Mouse (Mus musculus) forebrain, embryonic 12.5 days (tissue): ENCODE data around the gene Kif5a. TPM values are rescaled to one million over a fixed set of nuclear protein-coding genes. Genes with fewer than 3 reads are reported as not detected.
A peak's percentile ranks its signal among the peaks of the same experiment; 100 is the strongest.

ENCODE experiments used
- ATAC-seq: fragments of 200-750 bp; cut with Nextera tagmentation; 2 replicates; pipeline ENCODE4 v1.8.0; 2017; ENCODE audit warnings: moderate TSS enrichment; ENCODE audit not compliant: low FRiP score
- H3K27ac ChIP-seq: fragments of 300-500 bp; sonication (generic); 2 replicates; pipeline ENCODE4 v1.5.1; 2016; ENCODE audit warnings: mild to moderate bottlenecking
- H3K27me3 ChIP-seq: fragments of 300-500 bp; sonication (generic); 2 replicates; pipeline ENCODE4 v1.6.1; 2016; ENCODE audit warnings: mild to moderate bottlenecking
- H3K36me3 ChIP-seq: fragments of 300-500 bp; sonication (generic); replicated peaks from 2 replicates; pipeline ENCODE4 v1.6.1; 2016; ENCODE audit warnings: mild to moderate bottlenecking
- H3K4me1 ChIP-seq: fragments of 300-500 bp; sonication (generic); 2 replicates; pipeline ENCODE4 v1.6.1; 2016
- H3K4me2 ChIP-seq: fragments of 300-500 bp; sonication (generic); 2 replicates; pipeline ENCODE4 v1.6.1; 2016; ENCODE audit warnings: mild to moderate bottlenecking, moderate library complexity
- H3K4me3 ChIP-seq: fragments of 300-500 bp; sonication (generic); replicated peaks from 2 replicates; pipeline ENCODE4 v1.5.1; 2016; ENCODE audit warnings: mild to moderate bottlenecking
- H3K9ac ChIP-seq: fragments of 300-500 bp; sonication (generic); 2 replicates; pipeline ENCODE4 v1.6.1; 2016; ENCODE audit warnings: mild to moderate bottlenecking
- H3K9me3 ChIP-seq: fragments of 300-500 bp; sonication (generic); 2 replicates; pipeline ENCODE4 v1.6.1; 2016
- WGBS: fragments of 180-500 bp; shearing (Covaris S2); methylation state at CpG from one replicate; pipeline ENCODE4 v1.1.7; 2016; 5-methylcytosine and 5-hydroxymethylcytosine counted together
- polyA plus RNA-seq: library from polyadenylated mRNA; unstranded; fragments of >200 nt; fragmentation: Nextera tagmentation; extraction: Ambion mirVana; gene quantifications from 2 replicates; pipeline ENCODE4 v1.2.1, GENCODE M21; 2016

Kif5a gene
- polyA plus RNA-seq, 1 experiment from 2014 or later = 44.1 TPM

GRCm38 (mm10) chr10:127191191-127192056 lies 71.7 kb downstream of the Kif5a start:
- H3K27ac ChIP-seq = 0 out of 2 replicates have a peak overlapping the region, but pooled peaks have one; percentile 88
- no peak for ATAC-seq
- no peak overlapping the region for H3K4me2 ChIP-seq
- no peak overlapping the region for H3K9ac ChIP-seq
- H3K27me3 ChIP-seq = no peaks in the 10 kb centered on the region
- H3K36me3 ChIP-seq = peaks cover 26% of the 10 kb centered on the region
- peaks cover 59% of the 10 kb centered on the region for H3K4me1 ChIP-seq
- WGBS = 81% methylated on average over 19 of the region's 19 CpGs
- 0 out of 2 replicates have a peak, but pooled peaks cover 3% of the 10 kb centered on the region for H3K9me3 ChIP-seq
- H3K4me3 ChIP-seq = no peak overlapping the region

DNA sequence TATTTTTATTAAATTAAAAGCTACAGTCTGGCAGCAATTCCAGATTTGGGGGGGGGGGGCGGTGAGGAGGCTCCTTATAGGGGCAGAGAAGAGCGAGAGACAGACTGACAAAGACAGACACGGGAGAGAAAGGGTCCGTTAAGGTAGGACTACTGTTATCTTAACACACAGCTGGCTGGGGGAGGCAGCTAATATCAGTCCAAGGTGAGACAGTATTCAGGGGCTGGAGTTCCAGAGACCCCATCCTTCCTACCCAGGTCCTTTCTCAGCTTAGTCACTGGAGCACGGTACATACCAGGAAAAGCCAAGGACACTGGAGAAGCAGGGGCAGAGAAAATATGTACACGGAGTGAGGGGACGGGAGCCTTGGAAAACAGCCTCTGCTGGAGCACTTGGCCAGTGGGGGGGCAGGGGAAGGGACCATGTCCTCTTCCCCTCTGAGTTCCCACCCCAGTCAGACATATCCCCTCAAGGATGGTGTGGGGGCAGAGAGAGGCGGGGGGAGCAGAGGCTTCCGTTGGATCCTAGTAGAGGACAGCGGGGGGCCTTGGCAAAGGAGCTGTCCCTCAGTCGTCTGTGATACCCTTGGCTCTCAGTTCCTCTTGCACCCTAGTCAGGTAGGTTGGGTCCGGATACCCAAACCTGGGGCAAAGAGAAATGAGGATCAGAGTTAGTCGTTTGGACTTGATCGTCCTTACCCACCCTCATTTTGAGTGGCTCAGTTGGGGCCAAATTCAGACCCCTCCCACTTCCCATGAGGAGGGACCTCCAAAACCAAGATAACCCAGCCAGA lies 72.6 kb downstream of the Kif5a start:
- 33% methylated on average over 14 of the region's 14 CpGs for WGBS
- H3K36me3 ChIP-seq = peaks cover 27% of the 10 kb centered on the region
- H3K4me1 ChIP-seq = peaks cover 55% of the 10 kb centered on the region
- H3K4me2 ChIP-seq = peak overlapping the region; percentile 99
- H3K27ac ChIP-seq = peak overlapping the region; percentile 88
- H3K4me3 ChIP-seq = peak overlapping the region; percentile 72
- no peaks in the 10 kb centered on the region for H3K27me3 ChIP-seq
- peak overlapping the region; percentile 94; the same call in 1 of the 2 replicates for H3K9ac ChIP-seq
- ATAC-seq = no peak
- H3K9me3 ChIP-seq = 0 out of 2 replicates have a peak, but pooled peaks cover 3% of the 10 kb centered on the region

GRCm38 (mm10) chr10:127189651-127190381 lies 73.3 kb downstream of the Kif5a start, which contains the start of gene Arhgef25:
TSS of gene Arhgef25 (minus strand) at chr10:127190083.
- H3K27me3 ChIP-seq = no peaks in the 10 kb centered on the region
- peak within 1 kb of the TSS; percentile 99 for H3K4me2 ChIP-seq
- peak within 1 kb of the TSS; percentile 88 for H3K27ac ChIP-seq
- H3K4me1 ChIP-seq = peaks cover 55% of the 10 kb centered on the region
- peaks cover 27% of the 10 kb centered on the region for H3K36me3 ChIP-seq
- H3K4me3 ChIP-seq = peak within 1 kb of the TSS; percentile 72
- ATAC-seq = no peak
- 1% methylated on average over 35 of the region's 35 CpGs for WGBS
- H3K9me3 ChIP-seq = 0 out of 2 replicates have a peak, but pooled peaks cover 3% of the 10 kb centered on the region
- peak within 1 kb of the TSS; percentile 94 for H3K9ac ChIP-seq

GRCm38 (mm10) chr10:127189116-127189650 lies 74.0 kb downstream of the Kif5a start:
- no peaks in the 10 kb centered on the region for H3K27me3 ChIP-seq
- peak overlapping the region; percentile 88 for H3K27ac ChIP-seq
- ATAC-seq = peak; percentile 40
- peaks cover 55% of the 10 kb centered on the region for H3K4me1 ChIP-seq
- H3K4me3 ChIP-seq = peak overlapping the region; percentile 72
- H3K4me2 ChIP-seq = peak overlapping the region; percentile 99
- 0 out of 2 replicates have a peak, but pooled peaks cover 3% of the 10 kb centered on the region for H3K9me3 ChIP-seq
- peak overlapping the region; percentile 94 for H3K9ac ChIP-seq
- H3K36me3 ChIP-seq = peaks cover 27% of the 10 kb centered on the region
- under 1% methylated on average over 26 of the region's 26 CpGs for WGBS

GRCm38 (mm10) chr10:127188465-127189115 lies 74.6 kb downstream of the Kif5a start:
- H3K36me3 ChIP-seq = peaks cover 27% of the 10 kb centered on the region
- WGBS = 0% methylated on average over 26 of the region's 46 CpGs
- H3K9me3 ChIP-seq = 0 out of 2 replicates have a peak, but pooled peaks cover 3% of the 10 kb centered on the region
- H3K27ac ChIP-seq = peak overlapping the region; percentile 88
- peak overlapping the region; percentile 72 for H3K4me3 ChIP-seq
- ATAC-seq = peak; percentile 86
- H3K4me1 ChIP-seq = peaks cover 60% of the 10 kb centered on the region
- H3K27me3 ChIP-seq = peaks cover 4% of the 10 kb centered on the region; the same call in 1 of the 2 replicates
- peak overlapping the region; percentile 99 for H3K4me2 ChIP-seq
- peak overlapping the region; percentile 94 for H3K9ac ChIP-seq

GRCm38 (mm10) chr10:127188079-127188453 lies 75.1 kb downstream of the Kif5a start:
- Histone ChIP-seq H3K27ac (peak overlapping the region; percentile 88), H3K9ac (peak overlapping the region; percentile 94), H3K4me2 (peak overlapping the region; percentile 99), H3K4me1 (peaks cover 59% of the 10 kb centered on the region), H3K36me3 (peaks cover 26% of the 10 kb centered on the region), H3K4me3 (peak overlapping the region; percentile 72), H3K9me3 (0 out of 2 replicates have a peak, but pooled peaks cover 3% of the 10 kb centered on the region), H3K27me3 (peaks cover 9% of the 10 kb centered on the region; the same call in 1 of the 2 replicates)
- peak; percentile 15; the same call in 1 of the 2 replicates for ATAC-seq
- 1% methylated on average over 18 of the region's 21 CpGs for WGBS

GRCm38 (mm10) chr10:127187371-127188078 lies 75.6 kb downstream of the Kif5a start:
- ATAC-seq = peak; percentile 10; the same call in 1 of the 2 replicates
- peaks cover 13% of the 10 kb centered on the region; the same call in 1 of the 2 replicates for H3K27me3 ChIP-seq
- peak overlapping the region; percentile 94; the same call in 1 of the 2 replicates for H3K9ac ChIP-seq
- H3K4me1 ChIP-seq = peaks cover 54% of the 10 kb centered on the region
- 0 out of 2 replicates have a peak, but pooled peaks cover 3% of the 10 kb centered on the region for H3K9me3 ChIP-seq
- H3K4me3 ChIP-seq = peak overlapping the region; percentile 72
- WGBS = 35% methylated on average over 10 of the region's 10 CpGs
- H3K27ac ChIP-seq = peak overlapping the region; percentile 88
- peak overlapping the region; percentile 99 for H3K4me2 ChIP-seq
- H3K36me3 ChIP-seq = peaks cover 25% of the 10 kb centered on the region

DNA sequence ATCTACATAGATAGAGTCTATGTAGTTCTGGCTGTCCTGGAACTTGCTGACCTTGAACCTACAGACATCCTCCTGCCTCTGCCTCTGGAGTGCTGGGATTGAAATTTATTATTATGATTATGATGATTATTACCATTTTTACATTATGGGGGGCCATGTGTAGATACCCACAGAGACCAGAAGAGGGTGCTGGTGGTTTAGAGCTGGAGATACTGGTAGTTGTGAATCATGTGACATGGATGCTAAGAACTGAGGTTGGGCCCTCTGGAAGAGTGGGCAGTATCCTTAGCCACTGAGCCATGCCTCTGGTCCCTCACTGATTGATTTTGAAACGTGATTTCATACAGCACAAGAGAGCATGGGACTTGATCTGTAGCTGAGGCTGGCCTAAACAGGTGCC lies 76.7 kb downstream of the Kif5a start:
- 73% methylated on average over 1 of the region's 1 CpGs for WGBS
- Histone ChIP-seq H3K4me2 (no peak overlapping the region), H3K9me3 (0 out of 2 replicates have a peak, but pooled peaks cover 3% of the 10 kb centered on the region), H3K4me1 (peaks cover 53% of the 10 kb centered on the region), H3K9ac (no peak overlapping the region), H3K27me3 (peaks cover 21% of the 10 kb centered on the region), H3K36me3 (peaks cover 19% of the 10 kb centered on the region), H3K4me3 (no peak overlapping the region), H3K27ac (no peak overlapping the region)
- no peak for ATAC-seq

DNA sequence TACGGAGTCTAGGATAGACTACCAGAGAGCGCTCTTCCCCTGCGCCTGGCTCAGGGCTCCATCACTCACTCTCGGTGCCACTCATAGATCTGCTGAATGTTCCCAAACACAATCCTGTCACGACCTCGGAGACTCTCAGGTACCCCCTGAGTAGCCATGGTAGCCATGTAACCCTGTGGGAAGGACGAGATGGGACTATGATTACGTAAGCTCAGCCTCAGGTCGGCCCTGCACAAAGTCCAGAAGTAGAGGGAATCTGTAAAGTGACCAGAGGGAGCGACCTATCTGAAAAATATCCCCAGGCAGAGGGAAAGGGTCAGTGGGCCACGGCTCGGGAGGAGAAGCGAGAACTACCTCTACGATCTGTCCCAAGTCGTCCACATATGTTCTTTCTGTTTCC lies 77.6 kb downstream of the Kif5a start:
- ATAC-seq = no peak
- Histone ChIP-seq H3K4me2 (no peak overlapping the region), H3K4me3 (no peak overlapping the region), H3K27me3 (peaks cover 30% of the 10 kb centered on the region), H3K36me3 (peaks cover 12% of the 10 kb centered on the region), H3K9me3 (0 out of 2 replicates have a peak, but pooled peaks cover 3% of the 10 kb centered on the region), H3K27ac (no peak overlapping the region), H3K9ac (no peak overlapping the region), H3K4me1 (peaks cover 50% of the 10 kb centered on the region)
- WGBS = 88% methylated on average over 15 of the region's 15 CpGs

DNA sequence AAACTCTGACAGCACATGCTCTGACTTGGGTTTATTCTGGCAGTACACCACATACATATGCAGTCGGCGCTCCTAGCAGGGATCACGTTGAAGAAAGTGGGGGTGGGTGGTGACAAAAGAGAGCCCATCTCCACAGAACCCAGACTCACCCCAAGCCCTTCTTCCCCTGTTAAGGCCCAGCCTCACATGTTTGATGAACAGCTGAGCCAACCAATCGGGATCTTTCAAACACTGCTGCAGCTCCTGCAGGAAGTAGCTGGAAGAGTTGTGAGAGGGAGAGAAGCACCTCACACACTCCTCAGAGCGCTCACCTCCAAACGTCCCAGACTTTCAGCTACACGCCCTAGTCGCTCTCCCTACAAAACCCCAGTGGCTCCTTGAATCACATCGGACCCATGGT lies 78.0 kb downstream of the Kif5a start:
- 77% methylated on average over 9 of the region's 9 CpGs for WGBS
- Histone ChIP-seq H3K4me1 (peaks cover 50% of the 10 kb centered on the region), H3K9me3 (0 out of 2 replicates have a peak, but pooled peaks cover 3% of the 10 kb centered on the region), H3K9ac (no peak overlapping the region), H3K36me3 (peaks cover 12% of the 10 kb centered on the region), H3K4me2 (no peak overlapping the region), H3K27ac (no peak overlapping the region), H3K27me3 (peaks cover 34% of the 10 kb centered on the region), H3K4me3 (no peak overlapping the region)
- no peak for ATAC-seq
